Mouse (Mus musculus) hindbrain, embryonic 10.5 days (tissue): ENCODE measurements at regions not wholly inside any gene's neighbourhood (a gene's known extent, or its start where the extent isn't known, plus 50 kb on each side); places are given as distances from the start of the nearest gene placed in this dataset.
A peak's percentile ranks its signal among the peaks of the same experiment; 100 is the strongest.

ENCODE experiments used
- DNase-seq: peaks from one replicate; pipeline ENCODE4 v3.0.0-alpha.2; 2017; ENCODE audit warnings: low spot score
- H3K27ac ChIP-seq: fragments of 300-500 bp; sonication (generic); 2 replicates; pipeline ENCODE4 v1.5.1; 2016; ENCODE audit warnings: mild to moderate bottlenecking, moderate library complexity
- H3K27me3 ChIP-seq: fragments of 300-500 bp; sonication (generic); 2 replicates; pipeline ENCODE4 v1.6.1; 2016; ENCODE audit warnings: mild to moderate bottlenecking; ENCODE audit not compliant: poor library complexity, insufficient read depth, severe bottlenecking
- H3K36me3 ChIP-seq: fragments of 300-500 bp; sonication (generic); 2 replicates; pipeline ENCODE4 v1.6.1; 2016; ENCODE audit warnings: mild to moderate bottlenecking, moderate library complexity
- H3K4me1 ChIP-seq: fragments of 300-500 bp; sonication (generic); replicated peaks from 2 replicates; pipeline ENCODE4 v1.6.1; 2016; ENCODE audit warnings: mild to moderate bottlenecking
- H3K4me3 ChIP-seq: fragments of 300-500 bp; sonication (generic); 2 replicates; pipeline ENCODE4 v1.5.1; 2016; ENCODE audit warnings: mild to moderate bottlenecking, moderate library complexity
- H3K9me3 ChIP-seq: fragments of 300-500 bp; sonication (generic); 2 replicates; pipeline ENCODE4 v1.6.1; 2016; ENCODE audit warnings: mild to moderate bottlenecking, moderate library complexity
- WGBS: fragments of 180-500 bp; shearing (Covaris S2); methylation state at CpG from one replicate; pipeline ENCODE4 v1.1.7; 2016; 5-methylcytosine and 5-hydroxymethylcytosine counted together

DNA sequence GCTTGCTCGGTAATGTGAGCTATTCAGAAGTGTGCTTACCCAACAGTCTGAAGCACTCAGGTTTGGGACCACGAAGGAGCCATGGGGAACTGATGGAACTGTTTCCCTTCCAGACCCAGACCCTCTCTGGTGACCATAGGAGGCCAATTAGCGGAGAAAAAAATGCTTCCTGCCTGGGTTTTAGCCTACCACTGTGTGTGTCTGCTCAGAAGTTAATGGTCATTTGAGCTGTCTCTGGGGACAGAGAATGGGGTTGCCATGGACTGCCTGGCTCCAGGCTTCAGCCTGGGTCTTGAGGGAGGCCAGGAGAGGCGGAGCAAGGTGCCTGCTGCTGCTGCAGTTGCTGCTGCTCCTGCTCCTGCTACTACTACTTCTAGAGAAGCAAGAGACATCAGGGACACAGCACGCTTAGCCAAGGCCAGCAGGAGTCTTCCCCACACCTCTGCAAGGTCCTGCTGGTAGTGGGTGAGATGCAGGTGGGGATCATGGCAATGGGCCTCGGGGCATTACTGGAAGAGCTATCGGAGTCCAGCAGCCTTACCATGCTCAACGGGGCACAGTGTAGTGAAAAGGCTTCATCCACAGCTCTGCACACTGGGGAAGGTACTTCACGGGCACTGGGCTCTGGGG is 141.2 kb upstream of the Pja1 start:
- no peaks in the 10 kb centered on the region for H3K36me3 ChIP-seq
- DNase-seq: no peak
- H3K27me3 ChIP-seq: peaks cover 64% of the 10 kb centered on the region
- 68% methylated on average over 9 of the region's 9 CpGs for WGBS
- no peak overlapping the region for H3K27ac ChIP-seq
- H3K4me1 ChIP-seq: peaks cover 17% of the 10 kb centered on the region; the same call in 1 of the 2 replicates
- H3K4me3 ChIP-seq: no peak overlapping the region
- H3K9me3 ChIP-seq: 0 out of 2 replicates have a peak, but pooled peaks cover 3% of the 10 kb centered on the region

DNA sequence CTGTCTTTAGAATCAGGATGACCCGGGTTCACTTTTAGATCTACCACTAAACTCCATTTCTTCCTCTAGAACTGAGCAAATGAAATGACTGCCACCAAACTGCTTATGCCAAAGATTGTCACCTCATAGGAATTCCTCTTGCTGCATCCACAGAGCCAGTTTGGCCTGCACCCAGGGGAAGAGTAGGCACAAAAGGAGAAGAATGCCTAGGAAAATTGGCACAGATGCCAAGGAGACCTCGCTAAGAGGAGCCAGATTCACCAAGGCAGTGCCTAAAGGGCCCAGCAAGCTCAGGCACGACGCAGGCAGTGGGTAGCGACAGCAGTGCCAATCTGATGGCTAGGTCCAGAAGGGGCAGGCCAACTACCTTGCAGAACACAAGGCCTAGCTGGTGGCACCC is 139.0 kb upstream of the Pja1 start:
- no peak overlapping the region for H3K27ac ChIP-seq
- H3K27me3 ChIP-seq: peaks cover 78% of the 10 kb centered on the region
- 79% methylated on average over 5 of the region's 5 CpGs for whole genome bisulfite sequencing
- peaks cover 24% of the 10 kb centered on the region for H3K4me1 ChIP-seq
- no peak overlapping the region for H3K4me3 ChIP-seq
- no peak for DNase-seq
- H3K36me3 ChIP-seq: no peaks in the 10 kb centered on the region
- H3K9me3 ChIP-seq: 0 out of 2 replicates have a peak, but pooled peaks cover 3% of the 10 kb centered on the region

DNA sequence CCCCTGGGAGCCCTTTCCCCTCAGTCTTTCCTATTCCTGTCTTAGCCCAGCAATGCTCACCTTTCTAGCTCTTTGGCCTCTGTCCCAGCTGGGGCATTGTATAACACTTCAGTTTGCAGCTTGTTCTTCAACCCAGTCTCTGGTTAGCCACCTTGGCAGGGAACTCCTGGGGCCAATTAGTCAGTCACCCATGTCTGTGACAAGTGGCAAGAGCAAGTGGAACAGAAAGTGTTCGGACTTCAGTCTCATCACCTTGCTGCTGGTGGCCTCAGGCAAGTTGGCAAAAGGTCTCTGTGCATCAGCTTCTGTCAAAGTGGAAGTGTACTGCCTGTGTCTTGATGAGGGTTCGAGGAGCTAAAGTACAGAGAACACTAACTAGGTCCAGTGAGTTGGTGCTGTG is 138.5 kb upstream of the Pja1 start:
- Histone ChIP-seq H3K4me1 (peaks cover 29% of the 10 kb centered on the region), H3K9me3 (0 out of 2 replicates have a peak, but pooled peaks cover under 1% of the 10 kb centered on the region), H3K27me3 (peaks cover 83% of the 10 kb centered on the region), H3K27ac (no peak overlapping the region), H3K36me3 (no peaks in the 10 kb centered on the region), H3K4me3 (no peak overlapping the region)
- no peak for DNase-seq
- WGBS: 71% methylated on average over 2 of the region's 2 CpGs

DNA sequence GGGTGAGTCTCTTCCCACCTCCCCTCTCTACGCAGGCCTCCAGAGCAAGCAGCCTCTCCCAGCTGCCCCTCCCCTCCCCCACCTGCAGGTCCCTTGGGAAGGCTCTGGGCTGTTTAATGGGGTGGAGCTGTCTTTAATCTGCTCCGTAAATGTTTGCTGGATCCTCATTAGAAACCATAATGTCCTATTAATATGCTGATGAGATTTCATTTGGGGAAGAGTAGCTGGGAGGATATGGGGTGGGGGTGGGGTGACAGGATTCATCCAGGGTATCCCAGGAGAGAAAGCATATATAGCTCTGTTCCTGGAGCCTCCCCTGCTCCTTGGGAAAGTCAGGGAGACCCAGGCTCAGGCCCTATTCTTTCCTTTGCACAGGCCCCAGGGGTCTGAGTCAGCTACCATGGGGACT is 137.2 kb upstream of the Pja1 start:
- no peaks in the 10 kb centered on the region for H3K9me3 ChIP-seq
- 48% methylated on average over 2 of the region's 2 CpGs for WGBS
- DNase-seq: no peak
- H3K4me1 ChIP-seq: peaks cover 30% of the 10 kb centered on the region
- no peak overlapping the region for H3K4me3 ChIP-seq
- no peak overlapping the region for H3K27ac ChIP-seq
- peaks cover 93% of the 10 kb centered on the region for H3K27me3 ChIP-seq
- no peaks in the 10 kb centered on the region for H3K36me3 ChIP-seq

DNA sequence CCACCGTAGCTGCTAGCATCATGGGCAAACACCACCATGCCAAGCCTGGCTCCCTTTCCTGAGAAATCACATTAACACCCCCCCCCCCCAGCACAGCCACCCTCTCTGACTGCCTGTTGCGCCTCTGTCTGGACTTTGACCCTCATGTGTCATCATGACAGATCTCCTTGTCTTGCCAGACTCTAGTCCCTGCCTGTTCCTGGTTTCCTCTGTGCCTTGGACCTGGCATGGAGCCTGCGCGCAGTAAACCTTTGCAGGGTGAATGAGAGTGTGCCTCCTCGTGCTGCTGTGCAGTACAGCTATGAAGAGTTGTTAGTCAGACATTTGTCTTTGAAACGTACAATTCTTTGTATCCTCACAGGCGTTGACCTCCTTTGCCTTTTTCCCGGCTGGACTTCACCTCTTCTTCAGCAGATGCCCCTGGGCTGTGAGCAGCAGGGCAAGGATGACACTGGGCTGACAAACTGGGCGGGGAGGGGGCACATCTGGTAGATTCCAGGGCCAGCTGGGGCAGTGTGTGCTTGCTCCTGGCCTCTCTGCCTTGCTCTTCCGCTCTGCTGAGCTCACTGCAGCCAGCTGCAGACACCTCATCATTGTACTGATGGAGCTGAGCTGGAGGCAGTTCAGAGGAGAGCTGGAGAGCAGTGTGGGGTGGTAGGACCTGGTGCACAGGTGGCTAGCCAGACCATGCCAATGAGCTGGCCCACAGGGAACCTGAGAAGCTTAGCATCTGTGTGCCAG is 134.2 kb upstream of the Pja1 start:
- Histone ChIP-seq H3K36me3 (no peaks in the 10 kb centered on the region), H3K27me3 (peaks cover 90% of the 10 kb centered on the region), H3K27ac (no peak overlapping the region), H3K4me3 (no peak overlapping the region), H3K9me3 (no peaks in the 10 kb centered on the region), H3K4me1 (peaks cover 26% of the 10 kb centered on the region)
- DNase-seq: no peak
- 54% methylated on average over 10 of the region's 10 CpGs for WGBS

DNA sequence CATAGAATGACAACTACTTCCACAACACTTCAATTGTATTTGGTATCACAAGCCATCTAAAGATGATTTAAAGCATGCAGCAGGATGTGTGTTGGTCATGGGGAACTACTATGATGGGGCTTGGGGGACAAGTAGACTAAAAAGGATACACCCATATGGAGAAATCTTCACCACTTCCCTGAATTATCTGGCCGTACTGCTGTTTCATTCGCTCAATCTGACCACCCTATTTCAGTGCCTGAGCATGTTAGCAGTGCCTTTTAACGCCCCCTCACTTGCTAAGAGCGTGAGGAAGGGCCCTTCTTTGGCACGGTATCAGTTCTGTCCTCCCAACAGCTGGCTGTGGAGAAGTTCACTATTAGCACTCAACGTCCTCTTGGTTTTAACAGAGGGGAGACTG is 132.6 kb upstream of the Pja1 start:
- H3K27me3 ChIP-seq: peaks cover 90% of the 10 kb centered on the region

DNA sequence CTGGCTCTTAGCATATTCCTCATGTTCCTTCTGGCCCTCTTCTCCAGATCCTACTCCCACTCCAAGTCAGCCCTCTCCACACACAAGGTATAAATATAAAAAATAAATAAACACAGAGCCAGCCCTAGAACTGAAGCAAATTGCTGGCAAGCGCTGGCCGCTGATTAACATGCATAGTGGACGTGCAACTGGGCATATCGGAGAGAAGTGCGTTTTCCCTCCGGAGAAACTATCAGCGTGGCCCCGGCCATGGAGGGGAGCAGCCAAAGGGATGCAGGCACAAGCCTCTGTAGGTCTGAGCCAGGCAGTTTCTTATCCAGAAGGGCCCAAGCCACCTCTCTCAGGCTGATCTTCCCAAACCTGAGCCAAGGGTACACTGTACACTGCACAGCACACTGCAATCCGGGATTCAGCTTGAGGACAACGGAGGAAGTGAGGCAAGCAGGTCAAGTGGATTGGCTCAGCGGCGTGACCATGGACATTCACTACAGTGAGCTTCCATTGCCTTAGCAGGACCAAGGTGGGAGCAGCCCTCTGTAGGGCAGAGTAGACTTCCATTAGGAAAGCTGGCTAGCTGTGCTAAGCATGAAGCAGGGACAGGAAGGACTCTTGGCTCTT is 131.3 kb upstream of the Pja1 start:
- H3K4me1 ChIP-seq: peaks cover 21% of the 10 kb centered on the region
- no peak overlapping the region for H3K27ac ChIP-seq
- no peak for DNase-seq
- H3K4me3 ChIP-seq: no peak overlapping the region
- no peaks in the 10 kb centered on the region for H3K9me3 ChIP-seq
- no peaks in the 10 kb centered on the region for H3K36me3 ChIP-seq
- WGBS: 73% methylated on average over 12 of the region's 12 CpGs
- peaks cover 90% of the 10 kb centered on the region for H3K27me3 ChIP-seq

More for the DNA sequence above, 132.6 kb upstream of the Pja1 start:
- WGBS: 87% methylated on average over 6 of the region's 6 CpGs
- Histone ChIP-seq H3K36me3 (no peaks in the 10 kb centered on the region), H3K4me3 (no peak overlapping the region), H3K9me3 (no peaks in the 10 kb centered on the region), H3K4me1 (peaks cover 25% of the 10 kb centered on the region), H3K27ac (no peak overlapping the region)
- no peak for DNase-seq

DNA sequence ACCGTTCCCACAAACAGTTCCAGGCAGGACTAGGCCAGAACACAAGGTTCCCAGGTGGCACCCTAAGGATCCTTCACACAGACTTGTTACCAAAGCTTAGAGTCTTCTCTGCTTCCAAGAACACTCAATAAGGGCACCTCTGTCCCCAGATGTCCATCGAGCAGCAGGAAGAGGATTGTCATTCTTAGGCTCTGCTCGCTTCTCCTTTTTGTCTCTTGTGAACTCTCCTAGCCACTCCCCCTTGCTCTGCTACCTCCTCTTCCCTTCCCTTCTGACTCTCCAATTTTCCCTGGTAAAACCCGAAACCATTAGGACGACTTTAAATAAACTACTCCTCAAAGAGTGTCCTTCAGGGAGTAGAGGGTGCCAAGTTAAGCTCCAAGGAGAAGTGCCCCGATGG is 124.4 kb upstream of the Pja1 start:
- Histone ChIP-seq H3K27ac (no peak overlapping the region), H3K9me3 (no peaks in the 10 kb centered on the region), H3K4me3 (no peak overlapping the region), H3K4me1 (peaks cover 34% of the 10 kb centered on the region), H3K36me3 (no peaks in the 10 kb centered on the region), H3K27me3 (peaks cover 96% of the 10 kb centered on the region)
- DNase-seq: no peak
- 77% methylated on average over 6 of the region's 6 CpGs for WGBS

DNA sequence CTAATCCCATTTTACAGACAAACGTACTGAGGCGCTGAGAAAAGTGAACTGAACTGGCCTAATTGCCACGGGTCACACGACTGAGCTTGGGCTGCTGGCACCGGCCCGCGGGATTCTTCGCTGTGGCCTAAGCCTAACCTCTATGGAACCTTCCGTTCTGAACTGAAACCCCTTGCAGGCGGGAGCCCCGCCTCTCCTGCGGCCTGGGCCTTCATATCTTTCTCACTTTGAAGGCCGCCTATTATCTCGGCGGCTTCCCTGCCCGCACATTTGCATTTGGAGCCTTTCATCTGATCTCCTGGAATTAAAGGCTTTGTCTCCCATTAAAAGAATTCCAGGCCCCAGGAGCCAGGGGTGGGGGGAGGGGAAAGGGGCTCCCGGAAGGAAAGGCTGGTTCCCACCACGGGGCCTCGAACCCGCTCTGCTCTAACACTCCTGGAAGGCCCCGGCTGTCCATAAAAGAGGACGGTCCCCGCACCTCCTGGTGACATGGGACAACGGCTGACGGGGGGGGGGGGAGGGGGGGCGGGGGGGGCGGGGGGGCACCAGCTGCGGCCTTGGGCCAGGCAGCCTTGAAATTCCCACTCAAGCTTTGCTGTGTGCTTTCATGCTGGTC is 122.9 kb upstream of the Pja1 start:
- WGBS: 25% methylated on average over 22 of the region's 28 CpGs
- peak; percentile 48 for DNase-seq
- Histone ChIP-seq H3K27me3 (peaks cover 98% of the 10 kb centered on the region), H3K4me3 (no peak overlapping the region), H3K27ac (0 out of 2 replicates have a peak overlapping the region, but pooled peaks have one; percentile 50), H3K9me3 (no peaks in the 10 kb centered on the region), H3K36me3 (no peaks in the 10 kb centered on the region), H3K4me1 (peaks cover 34% of the 10 kb centered on the region)

DNA sequence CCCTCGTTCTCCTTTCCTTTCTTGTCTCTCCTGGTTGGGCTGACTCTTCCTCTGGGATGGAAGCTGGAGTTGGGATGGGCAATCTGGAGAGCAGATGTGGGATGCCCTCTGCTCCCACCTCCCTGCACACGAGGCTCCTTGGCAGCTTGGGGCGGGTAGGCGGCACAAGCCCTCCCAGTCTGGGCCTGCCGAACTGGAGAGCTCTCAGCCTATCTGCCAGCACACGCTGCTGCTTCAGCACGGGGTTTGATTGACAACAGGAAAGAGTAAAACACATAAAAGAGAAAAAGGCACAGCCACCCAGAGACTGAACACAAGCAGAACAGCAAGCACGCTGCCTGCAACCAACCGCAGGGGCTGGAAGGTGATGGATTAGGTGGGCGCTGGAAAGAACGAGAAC is 121.9 kb upstream of the Pja1 start:
- H3K27ac ChIP-seq: peak overlapping the region; percentile 56
- H3K4me3 ChIP-seq: no peak overlapping the region
- 35% methylated on average over 11 of the region's 11 CpGs for WGBS
- no peaks in the 10 kb centered on the region for H3K9me3 ChIP-seq
- peaks cover 98% of the 10 kb centered on the region for H3K27me3 ChIP-seq
- DNase-seq: no peak
- H3K36me3 ChIP-seq: no peaks in the 10 kb centered on the region
- H3K4me1 ChIP-seq: peaks cover 34% of the 10 kb centered on the region

DNA sequence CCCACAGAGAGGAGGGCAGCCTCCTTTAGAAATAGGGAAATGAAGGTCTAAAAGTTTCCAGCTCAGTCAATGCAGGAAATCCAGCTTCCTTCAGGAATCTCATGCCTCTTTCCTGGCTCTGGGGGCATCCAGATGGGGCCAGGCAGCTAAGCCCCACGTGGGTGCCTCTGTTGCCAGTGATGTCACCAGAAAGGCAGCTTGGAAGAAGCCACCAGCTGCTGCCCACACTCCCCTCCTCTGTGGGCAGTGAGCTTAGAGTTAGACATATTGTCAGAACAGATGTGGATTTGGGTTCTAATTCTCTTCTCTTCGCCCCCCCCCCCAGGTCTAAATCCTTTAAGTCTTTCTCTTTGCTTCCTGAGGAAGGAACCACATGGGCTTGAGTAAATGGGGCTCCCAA is 116.2 kb upstream of the Pja1 start:
- Histone ChIP-seq H3K4me1 (peaks cover 11% of the 10 kb centered on the region), H3K27me3 (peaks cover 86% of the 10 kb centered on the region), H3K27ac (no peak overlapping the region), H3K9me3 (no peaks in the 10 kb centered on the region), H3K4me3 (no peak overlapping the region), H3K36me3 (no peaks in the 10 kb centered on the region)
- no peak for DNase-seq
- 48% methylated on average over 2 of the region's 2 CpGs for WGBS

DNA sequence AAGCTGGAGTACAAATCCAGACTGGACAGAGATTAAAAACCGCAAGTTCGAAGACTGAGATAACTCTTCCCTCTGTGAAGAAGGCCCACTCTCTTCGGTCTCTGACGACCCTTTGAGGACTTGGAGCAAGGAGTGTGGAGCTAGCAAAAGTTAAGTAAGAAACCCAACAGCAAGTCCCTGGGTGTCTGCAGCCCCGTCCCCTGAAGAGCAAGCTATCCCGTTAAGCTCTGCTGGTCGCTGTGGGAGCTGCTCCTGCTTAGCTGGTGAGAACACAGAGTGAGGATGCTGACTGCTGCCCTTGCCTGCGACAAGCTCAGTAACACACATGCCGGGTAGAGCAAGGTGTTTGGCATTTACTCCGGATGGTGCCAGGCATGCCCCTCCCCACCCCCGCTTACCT is 115.2 kb upstream of the Pja1 start:
- Histone ChIP-seq H3K36me3 (no peaks in the 10 kb centered on the region), H3K4me3 (no peak overlapping the region), H3K9me3 (no peaks in the 10 kb centered on the region), H3K27me3 (peaks cover 86% of the 10 kb centered on the region), H3K27ac (no peak overlapping the region), H3K4me1 (peaks cover 15% of the 10 kb centered on the region)
- DNase-seq: no peak
- WGBS: 60% methylated on average over 11 of the region's 11 CpGs

DNA sequence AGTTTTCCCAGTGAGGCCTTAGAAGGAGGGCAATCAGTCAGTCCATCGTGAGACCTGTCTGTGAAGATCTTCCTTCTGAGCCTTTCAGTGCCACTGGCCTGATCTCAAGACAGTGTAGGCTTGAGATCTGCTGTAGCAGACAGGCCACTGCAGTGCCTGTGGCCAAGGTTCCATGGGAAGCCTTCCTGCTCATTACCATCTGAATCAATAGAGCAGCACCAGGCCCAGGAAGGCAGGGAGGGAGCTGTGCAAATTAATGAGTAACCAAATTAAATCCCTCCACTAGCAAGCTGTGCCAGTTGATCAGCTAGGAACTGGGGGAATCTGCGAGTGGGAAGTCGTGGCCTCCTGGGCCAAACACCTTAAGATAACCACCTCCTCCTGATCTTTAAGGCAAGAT is 114.6 kb upstream of the Pja1 start:
- Histone ChIP-seq H3K27ac (0 out of 2 replicates have a peak overlapping the region, but pooled peaks have one; percentile 13), H3K4me3 (no peak overlapping the region), H3K36me3 (no peaks in the 10 kb centered on the region), H3K9me3 (no peaks in the 10 kb centered on the region), H3K4me1 (peaks cover 11% of the 10 kb centered on the region; the same call in 1 of the 2 replicates), H3K27me3 (peaks cover 86% of the 10 kb centered on the region)
- WGBS: 31% methylated on average over 3 of the region's 3 CpGs
- no peak for DNase-seq
